Mouse (Mus musculus) spleen, postnatal 10 days (tissue): ENCODE results near the gene Ier5.

ENCODE experiments used
- DNase-seq, 2 experiments: peaks; one replicate each; pipeline ENCODE4 v3.0.0; 2021 to 2022; ENCODE audit warnings: low spot score in 2 of 2

Ier5 gene

GRCm38 (mm10) chr1:155098486-155099279 is 753 bp downstream of the Ier5 start:
- DNase-seq = peak; percentile 80 to 85

GRCm38 (mm10) chr1:155097931-155098485 is 1.4 kb downstream of the Ier5 start:
- DNase-seq = peak in 1 of 2 experiments; percentile 74

GRCm38 (mm10) chr1:155097354-155097753 is 2.1 kb downstream of the Ier5 start:
- peak; percentile 38 to 74 for DNase-seq

GRCm38 (mm10) chr1:155096620-155097261 is 2.7 kb downstream of the Ier5 start:
- DNase-seq = no peak

GRCm38 (mm10) chr1:155093971-155094707 is 5.3 kb downstream of the Ier5 start:
- no peak for DNase-seq

- DNase-seq = no peak
Observed at GRCm38 (mm10) chr1:155093145-155093791, 6.2 kb downstream of the Ier5 start.

GRCm38 (mm10) chr1:155091842-155092800 is 7.3 kb downstream of the Ier5 start:
- no peak for DNase-seq

- peak in 1 of 2 experiments; percentile 40 for DNase-seq
Observed at GRCm38 (mm10) chr1:155091374-155091841, 8.0 kb downstream of the Ier5 start.

GRCm38 (mm10) chr1:155090736-155091135 is 8.7 kb downstream of the Ier5 start:
- no peak for DNase-seq

- DNase-seq = no peak
Observed at GRCm38 (mm10) chr1:155090327-155090726, 9.1 kb downstream of the Ier5 start.

- DNase-seq = no peak
Observed at GRCm38 (mm10) chr1:155088847-155089603, 10.4 kb downstream of the Ier5 start.

GRCm38 (mm10) chr1:155088046-155088445 is 11.4 kb downstream of the Ier5 start:
- DNase-seq = no peak

- no peak for DNase-seq
Observed at GRCm38 (mm10) chr1:155086893-155087292, 12.5 kb downstream of the Ier5 start.

- DNase-seq = no peak
Observed at GRCm38 (mm10) chr1:155086416-155086815, 13.0 kb downstream of the Ier5 start.

- no peak for DNase-seq
Observed at GRCm38 (mm10) chr1:155084839-155085238, 14.6 kb downstream of the Ier5 start.

- peak; percentile 65 to 86 for DNase-seq
Observed at GRCm38 (mm10) chr1:155083271-155084265, 15.9 kb downstream of the Ier5 start.

- DNase-seq = peak in 1 of 2 experiments; percentile 49
Observed at GRCm38 (mm10) chr1:155082965-155083268, 16.5 kb downstream of the Ier5 start.

- no peak for DNase-seq
Observed at GRCm38 (mm10) chr1:155082158-155082964, 17.1 kb downstream of the Ier5 start.
